Mouse (Mus musculus) right cerebral cortex, adult 2 months (tissue): ENCODE measurements around the gene Naa38.

Experiments
- DNase-seq, 2 experiments: peaks; one replicate each; pipeline ENCODE4 v3.0.0; 2021 to 2022; ENCODE audit warnings: low spot score in 2 of 2

Gene Naa38

DNA sequence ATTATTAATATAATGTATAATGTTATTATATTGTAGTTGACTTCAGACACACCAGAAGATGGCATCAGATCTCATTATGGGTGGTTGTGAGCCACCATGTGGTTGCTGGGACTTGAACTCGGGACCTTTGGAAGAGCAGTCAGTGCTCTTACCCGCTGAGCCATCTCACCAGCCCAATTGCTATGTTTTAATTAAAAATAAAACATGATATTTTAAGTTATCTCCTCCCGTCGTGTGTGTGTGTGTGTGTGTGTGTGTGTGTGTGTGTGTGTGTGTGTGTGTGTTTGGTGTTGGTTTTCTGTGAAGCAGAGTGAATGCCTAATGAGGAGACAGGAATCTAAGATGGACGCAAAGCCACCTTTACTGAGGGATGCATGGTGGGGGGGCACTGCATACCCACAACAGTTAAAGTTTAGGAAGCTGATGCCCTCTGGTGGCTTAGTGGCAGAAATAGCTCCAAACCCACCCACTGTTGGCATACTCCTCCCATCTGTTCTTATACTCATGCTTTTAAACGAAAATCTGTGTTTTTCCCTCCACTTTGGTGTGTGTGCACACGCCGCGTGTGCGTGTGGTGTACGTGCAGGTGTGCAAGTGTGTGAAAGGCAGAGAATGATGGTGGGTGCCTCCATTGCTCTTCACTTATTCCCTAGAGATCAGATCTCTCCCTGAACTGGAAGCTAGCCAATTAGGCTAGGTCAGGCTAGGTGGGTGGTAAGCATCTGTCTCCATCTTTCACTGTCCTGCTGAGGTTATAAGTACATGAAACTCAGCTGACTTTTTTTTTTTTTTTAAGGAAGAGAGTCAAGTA is 36.7 kb downstream of the Naa38 start:
- peak; percentile 76 to 80 for DNase-seq

DNA sequence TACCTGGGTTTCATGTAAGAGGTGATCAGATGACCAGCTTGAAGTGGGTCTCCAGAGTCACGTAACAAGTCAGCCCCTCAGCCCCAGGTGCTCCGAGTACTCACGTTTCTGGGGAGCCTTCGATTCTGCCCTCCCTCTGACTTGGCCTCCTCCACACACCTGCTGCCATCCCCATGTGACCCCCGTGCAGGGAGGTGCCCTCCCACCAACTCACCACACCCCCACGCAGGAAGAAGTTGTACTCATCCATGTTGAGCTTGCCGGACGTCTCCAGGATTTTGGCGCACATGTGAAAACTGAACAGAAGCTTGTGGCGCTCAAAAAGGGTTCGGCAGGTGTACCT is 37.3 kb downstream of the Naa38 start:
- DNase-seq = no peak

- no peak for DNase-seq
These were observed 37.9 kb downstream of the Naa38 start for GRCm38 (mm10) chr11:69433189-69433588.

GRCm38 (mm10) chr11:69437291-69437690 is 42.0 kb downstream of the Naa38 start:
- DNase-seq = no peak

GRCm38 (mm10) chr11:69443328-69443727 is 48.0 kb downstream of the Naa38 start:
- no peak for DNase-seq
